Mouse (Mus musculus): ENCODE data around the gene Rprd1b. TPM values are rescaled to one million over a fixed set of nuclear protein-coding genes. Genes with fewer than 3 reads are reported as not detected.

The Rprd1b gene
- polyA plus RNA-seq, 1 experiment: not detected

GRCm38 (mm10) chr2:158152685-158153309 is 124.5 kb downstream of the Rprd1b start:
- WGBS: 37% methylated on average over 6 of the region's 6 CpGs
- no peak overlapping the region for H3K4me3 ChIP-seq (ENCODE audit: insufficient read depth, low read depth, low read length)
- no peak for TF ChIP-seq POLR2A (IDR thresholded peaks at IDR 0.05; ENCODE audit: insufficient read depth, low read depth, low read length)
- no peak for TF ChIP-seq CTCF (IDR thresholded peaks at IDR 0.05; ENCODE audit: insufficient read depth, low read depth, low read length)
- H3K4me1 ChIP-seq (ENCODE audit: control insufficient read depth, insufficient read depth, low read length): peaks cover 10% of the 10 kb centered on the region
- H3K27ac ChIP-seq (ENCODE audit: insufficient read depth, low read depth, low read length): no peak overlapping the region

GRCm38 (mm10) chr2:158153728-158154343 is 125.5 kb downstream of the Rprd1b start:
- Histone ChIP-seq H3K27ac (ENCODE audit: insufficient read depth, low read depth, low read length) (no peak overlapping the region), H3K4me1 (ENCODE audit: control insufficient read depth, insufficient read depth, low read length) (peaks cover 10% of the 10 kb centered on the region), H3K4me3 (ENCODE audit: insufficient read depth, low read depth, low read length) (peak overlapping the region; percentile 34)
- 1% methylated on average over 22 of the region's 22 CpGs for WGBS
- no peak for TF ChIP-seq CTCF (IDR thresholded peaks at IDR 0.05; ENCODE audit: insufficient read depth, low read depth, low read length)
- TF ChIP-seq POLR2A (IDR thresholded peaks at IDR 0.05; ENCODE audit: insufficient read depth, low read depth, low read length): no peak

- WGBS: 86% methylated on average over 8 of the region's 8 CpGs
- Histone ChIP-seq H3K4me3 (ENCODE audit: insufficient read depth, low read depth, low read length) (no peak overlapping the region), H3K4me1 (ENCODE audit: control insufficient read depth, insufficient read depth, low read length) (peaks cover 10% of the 10 kb centered on the region), H3K27ac (ENCODE audit: insufficient read depth, low read depth, low read length) (no peak overlapping the region)
- TF ChIP-seq CTCF (IDR thresholded peaks at IDR 0.05; ENCODE audit: insufficient read depth, low read depth, low read length) (no peak), POLR2A (IDR thresholded peaks at IDR 0.05; ENCODE audit: insufficient read depth, low read depth, low read length) (no peak)
Observed at GRCm38 (mm10) chr2:158154641-158155040, 126.3 kb downstream of the Rprd1b start.

- Histone ChIP-seq H3K4me1 (ENCODE audit: control insufficient read depth, insufficient read depth, low read length) (peaks cover 10% of the 10 kb centered on the region), H3K27ac (ENCODE audit: insufficient read depth, low read depth, low read length) (no peak overlapping the region), H3K4me3 (ENCODE audit: insufficient read depth, low read depth, low read length) (no peak overlapping the region)
- no peak for TF ChIP-seq POLR2A (IDR thresholded peaks at IDR 0.05; ENCODE audit: insufficient read depth, low read depth, low read length)
- TF ChIP-seq CTCF (IDR thresholded peaks at IDR 0.05; ENCODE audit: insufficient read depth, low read depth, low read length): no peak
- WGBS: 93% methylated on average over 7 of the region's 7 CpGs
Observed at GRCm38 (mm10) chr2:158155101-158155500, 126.8 kb downstream of the Rprd1b start.

GRCm38 (mm10) chr2:158155615-158156014 is 127.3 kb downstream of the Rprd1b start:
- WGBS: 76% methylated on average over 2 of the region's 2 CpGs
- TF ChIP-seq CTCF (IDR thresholded peaks at IDR 0.05; ENCODE audit: insufficient read depth, low read depth, low read length) (no peak), POLR2A (IDR thresholded peaks at IDR 0.05; ENCODE audit: insufficient read depth, low read depth, low read length) (no peak)

GRCm38 (mm10) chr2:158156487-158156886 is 128.2 kb downstream of the Rprd1b start:
- no peak for TF ChIP-seq CTCF (IDR thresholded peaks at IDR 0.05; ENCODE audit: insufficient read depth, low read depth, low read length)
- no peak for TF ChIP-seq POLR2A (IDR thresholded peaks at IDR 0.05; ENCODE audit: insufficient read depth, low read depth, low read length)
- 94% methylated on average over 9 of the region's 9 CpGs for WGBS

More at GRCm38 (mm10) chr2:158155615-158156014, 127.3 kb downstream of the Rprd1b start:
- Histone ChIP-seq H3K27ac (ENCODE audit: insufficient read depth, low read depth, low read length) (no peak overlapping the region), H3K4me3 (ENCODE audit: insufficient read depth, low read depth, low read length) (no peak overlapping the region), H3K4me1 (ENCODE audit: control insufficient read depth, insufficient read depth, low read length) (peaks cover 10% of the 10 kb centered on the region)

GRCm38 (mm10) chr2:158157654-158158053 is 129.4 kb downstream of the Rprd1b start:
- H3K4me3 ChIP-seq (ENCODE audit: insufficient read depth, low read depth, low read length): no peak overlapping the region
- 84% methylated on average over 8 of the region's 8 CpGs for WGBS
- peaks cover 10% of the 10 kb centered on the region for H3K4me1 ChIP-seq (ENCODE audit: control insufficient read depth, insufficient read depth, low read length)
- no peak overlapping the region for H3K27ac ChIP-seq (ENCODE audit: insufficient read depth, low read depth, low read length)
- TF ChIP-seq POLR2A (IDR thresholded peaks at IDR 0.05; ENCODE audit: insufficient read depth, low read depth, low read length): no peak
- no peak for TF ChIP-seq CTCF (IDR thresholded peaks at IDR 0.05; ENCODE audit: insufficient read depth, low read depth, low read length)

More at GRCm38 (mm10) chr2:158156487-158156886, 128.2 kb downstream of the Rprd1b start:
- no peak overlapping the region for H3K27ac ChIP-seq (ENCODE audit: insufficient read depth, low read depth, low read length)
- no peak overlapping the region for H3K4me3 ChIP-seq (ENCODE audit: insufficient read depth, low read depth, low read length)
- peaks cover 10% of the 10 kb centered on the region for H3K4me1 ChIP-seq (ENCODE audit: control insufficient read depth, insufficient read depth, low read length)

GRCm38 (mm10) chr2:158159376-158160235 is 131.3 kb downstream of the Rprd1b start:
- Histone ChIP-seq H3K4me1 (ENCODE audit: control insufficient read depth, insufficient read depth, low read length) (peaks cover under 1% of the 10 kb centered on the region), H3K4me3 (ENCODE audit: insufficient read depth, low read depth, low read length) (no peak overlapping the region), H3K27ac (ENCODE audit: insufficient read depth, low read depth, low read length) (no peak overlapping the region)
- TF ChIP-seq POLR2A (IDR thresholded peaks at IDR 0.05; ENCODE audit: insufficient read depth, low read depth, low read length) (no peak), CTCF (IDR thresholded peaks at IDR 0.05; ENCODE audit: insufficient read depth, low read depth, low read length) (no peak)
- 80% methylated on average over 7 of the region's 7 CpGs for WGBS

GRCm38 (mm10) chr2:158161761-158162160 is 133.5 kb downstream of the Rprd1b start:
- Histone ChIP-seq H3K4me1 (ENCODE audit: control insufficient read depth, insufficient read depth, low read length) (no peaks in the 10 kb centered on the region), H3K27ac (ENCODE audit: insufficient read depth, low read depth, low read length) (no peak overlapping the region), H3K4me3 (ENCODE audit: insufficient read depth, low read depth, low read length) (no peak overlapping the region)
- TF ChIP-seq POLR2A (IDR thresholded peaks at IDR 0.05; ENCODE audit: insufficient read depth, low read depth, low read length) (no peak), CTCF (IDR thresholded peaks at IDR 0.05; ENCODE audit: insufficient read depth, low read depth, low read length) (no peak)
- 86% methylated on average over 6 of the region's 6 CpGs for WGBS
